Mouse (Mus musculus): ENCODE measurements at regions not wholly inside any gene's neighbourhood (a gene's known extent, or its start where the extent isn't known, plus 50 kb on each side); places are given as distances from the start of the nearest gene placed in this dataset.

- no peak for DNase-seq (ENCODE audit: low spot score in 2 of 2)
Measured at GRCm38 (mm10) chr9:83326437-83327086, 114.4 kb downstream of the Lca5 start.

GRCm38 (mm10) chr9:83325910-83326309 lies 115.0 kb downstream of the Lca5 start:
- peak; percentile 59 to 66 for DNase-seq (ENCODE audit: low spot score in 2 of 2)

GRCm38 (mm10) chr9:83324336-83324735 lies 116.6 kb downstream of the Lca5 start:
- DNase-seq (ENCODE audit: low spot score in 2 of 2), result no peak

GRCm38 (mm10) chr9:83322991-83323583 lies 117.8 kb downstream of the Lca5 start:
- DNase-seq (ENCODE audit: low spot score in 2 of 2), result no peak

- DNase-seq (ENCODE audit: low spot score in 2 of 2), result no peak
Measured at GRCm38 (mm10) chr9:83321793-83322192, 119.1 kb downstream of the Lca5 start.

GRCm38 (mm10) chr9:83320834-83321233 lies 120.1 kb downstream of the Lca5 start:
- no peak for DNase-seq (ENCODE audit: low spot score in 2 of 2)

- DNase-seq (ENCODE audit: low spot score in 2 of 2), result no peak
Measured at GRCm38 (mm10) chr9:83316818-83317162, 124.1 kb downstream of the Lca5 start.

- peak; percentile 50 to 54 for DNase-seq (ENCODE audit: low spot score in 2 of 2)
Measured at GRCm38 (mm10) chr9:83315941-83316817, 124.7 kb downstream of the Lca5 start.

GRCm38 (mm10) chr9:83308771-83309170 lies 132.2 kb downstream of the Lca5 start:
- no peak for DNase-seq (ENCODE audit: low spot score in 2 of 2)

GRCm38 (mm10) chr9:83308092-83308491 lies 132.8 kb downstream of the Lca5 start:
- no peak for DNase-seq (ENCODE audit: low spot score in 2 of 2)

- no peak for DNase-seq (ENCODE audit: low spot score in 2 of 2)
Measured at GRCm38 (mm10) chr9:83307349-83307938, 133.5 kb downstream of the Lca5 start.

GRCm38 (mm10) chr9:83304925-83305324 lies 136.0 kb downstream of the Lca5 start:
- DNase-seq (ENCODE audit: low spot score in 2 of 2), result no peak

- no peak for DNase-seq (ENCODE audit: low spot score in 2 of 2)
Measured at GRCm38 (mm10) chr9:83300500-83300899, 140.4 kb downstream of the Lca5 start.

- no peak for DNase-seq (ENCODE audit: low spot score in 2 of 2)
Measured at GRCm38 (mm10) chr9:83300044-83300443, 140.9 kb downstream of the Lca5 start.

- DNase-seq (ENCODE audit: low spot score in 2 of 2), result no peak
Measured at GRCm38 (mm10) chr9:83299623-83300022, 141.3 kb downstream of the Lca5 start.

- DNase-seq (ENCODE audit: low spot score in 2 of 2), result no peak
Measured at GRCm38 (mm10) chr9:83295453-83295852, 145.5 kb downstream of the Lca5 start.

GRCm38 (mm10) chr9:83294441-83294840 lies 146.5 kb downstream of the Lca5 start:
- no peak for DNase-seq (ENCODE audit: low spot score in 2 of 2)

- DNase-seq (ENCODE audit: low spot score in 2 of 2), result no peak
Measured at GRCm38 (mm10) chr9:83284097-83284496, 137.6 kb upstream of the Hmgn3 start.

GRCm38 (mm10) chr9:83283662-83284061 lies 137.2 kb upstream of the Hmgn3 start:
- no peak for DNase-seq (ENCODE audit: low spot score in 2 of 2)

- no peak for DNase-seq (ENCODE audit: low spot score in 2 of 2)
Measured at GRCm38 (mm10) chr9:83283249-83283648, 136.8 kb upstream of the Hmgn3 start.

GRCm38 (mm10) chr9:83277791-83278190 lies 131.3 kb upstream of the Hmgn3 start:
- DNase-seq (ENCODE audit: low spot score in 2 of 2), result no peak

GRCm38 (mm10) chr9:83277356-83277755 lies 130.9 kb upstream of the Hmgn3 start:
- DNase-seq (ENCODE audit: low spot score in 2 of 2), result no peak

Measured in frontal cortex, postnatal 25 days (tissue).